Mouse (Mus musculus) liver, postnatal 0 days (tissue): Measurements from ENCODE around the gene Nsmf.

ENCODE experiments used
- CTCF ChIP-seq: sonication (generic); IDR thresholded peaks from 2 replicates; pipeline ENCODE4 v1.5.1; 2016; ENCODE audit warnings: antibody characterized with exemption, low read depth
- EP300 ChIP-seq: IDR thresholded peaks from 2 replicates; pipeline ENCODE4 v1.6.1; 2016; ENCODE audit warnings: antibody characterized with exemption, low read depth, mild to moderate bottlenecking

GRCm38 (mm10) chr2:25040089-25040488 lies 14.1 kb upstream of the Nsmf start:
- no peak for TF ChIP-seq CTCF
- no peak for TF ChIP-seq EP300
